Mouse (Mus musculus) heart, postnatal 0 days (tissue): ENCODE measurements around the gene Odaph. TPM values are rescaled to one million over a fixed set of nuclear protein-coding genes. Genes with fewer than 3 reads are reported as not detected.

Experiments
- ATAC-seq: fragments of 200-750 bp; cut with Nextera tagmentation; 2 replicates; pipeline ENCODE4 v1.8.0; 2017; ENCODE audit warnings: low read depth, moderate number of reproducible peaks, moderate library complexity; ENCODE audit not compliant: insufficient read depth
- DNase-seq: peaks from one replicate; pipeline ENCODE4 v3.0.0-alpha.2; 2016; ENCODE audit warnings: low spot score
- H3K27ac ChIP-seq: fragments of 300-500 bp; sonication (generic); 2 replicates; pipeline ENCODE4 v1.5.1; 2014; ENCODE audit warnings: low read depth, mild to moderate bottlenecking
- H3K27me3 ChIP-seq: fragments of 300-500 bp; sonication (generic); 2 replicates; pipeline ENCODE4 v1.6.1; 2014; ENCODE audit warnings: low read length, mixed read lengths; ENCODE audit not compliant: control insufficient read depth, insufficient read depth
- H3K36me3 ChIP-seq: fragments of 300-500 bp; sonication (generic); replicated peaks from 2 replicates; pipeline ENCODE4 v1.6.1; 2014; ENCODE audit warnings: low read length, mixed read lengths; ENCODE audit not compliant: control insufficient read depth, insufficient read depth
- H3K4me1 ChIP-seq: fragments of 300-500 bp; sonication (generic); 2 replicates; pipeline ENCODE4 v1.6.1; 2014; ENCODE audit warnings: antibody characterized with exemption; ENCODE audit not compliant: control insufficient read depth, insufficient read depth
- H3K4me2 ChIP-seq: fragments of 300-500 bp; sonication (generic); 2 replicates; pipeline ENCODE4 v1.6.1; 2014; ENCODE audit warnings: low read depth, mild to moderate bottlenecking, low read length, moderate library complexity
- H3K4me3 ChIP-seq: fragments of 300-500 bp; sonication (generic); 2 replicates; pipeline ENCODE4 v1.5.1; 2014; ENCODE audit warnings: low read depth, low read length
- H3K9ac ChIP-seq: fragments of 300-500 bp; sonication (generic); replicated peaks from 2 replicates; pipeline ENCODE4 v1.6.1; 2014; ENCODE audit warnings: low read depth, low read length, mixed read lengths
- H3K9me3 ChIP-seq: fragments of 300-500 bp; sonication (generic); replicated peaks from 2 replicates; pipeline ENCODE4 v1.6.1; 2016; ENCODE audit warnings: low read length; ENCODE audit not compliant: control insufficient read depth
- CTCF ChIP-seq: IDR thresholded peaks from 2 replicates; pipeline ENCODE4 v1.5.1; 2016; ENCODE audit warnings: antibody characterized with exemption, control low read depth, low read depth
- EP300 ChIP-seq: IDR thresholded peaks from 2 replicates; pipeline ENCODE4 v1.6.1; 2016; ENCODE audit warnings: antibody characterized with exemption, low read depth
- WGBS: fragments of 180-500 bp; shearing (Covaris S2); extraction: QIAGEN DNeasy Blood & Tissue Kit; methylation state at CpG from one replicate; pipeline ENCODE4 v1.1.7; 2014; 5-methylcytosine and 5-hydroxymethylcytosine counted together
- polyA plus RNA-seq: library from polyadenylated mRNA; unstranded; fragments of >200 nt; fragmentation: Nextera tagmentation; extraction: Ambion mirVana; gene quantifications from 2 replicates; pipeline ENCODE4 v1.2.1, GENCODE M21; 2015
- total RNA-seq: library from RNA; depleted of rRNA; stranded (reverse); fragments of >200 nt; gene quantifications from 2 replicates; pipeline ENCODE4 v1.2.3, GENCODE M21; 2014; ENCODE audit warnings: low replicate concordance

The Odaph gene
- total and polyA plus RNA-seq, 2 experiments from 2014 or later, result not detected

DNA sequence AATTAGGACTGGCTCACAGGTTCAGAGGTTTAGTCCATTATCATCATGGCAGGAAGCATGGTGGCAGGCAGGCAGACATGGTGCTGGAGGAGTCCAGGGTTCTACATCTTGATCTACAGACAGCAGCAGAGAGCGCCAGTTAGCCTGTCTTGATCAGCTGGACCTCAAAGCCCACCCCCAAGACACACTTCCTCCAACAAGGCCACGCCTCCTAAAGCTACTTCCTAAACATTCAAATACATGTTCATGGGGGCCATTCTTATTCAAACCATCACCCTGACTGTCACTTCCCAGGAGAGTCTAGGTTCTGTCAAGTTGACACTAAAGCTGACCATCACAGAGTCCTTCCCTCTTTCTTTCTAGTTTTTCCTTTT, 9.9 kb upstream of the Odaph start:
- H3K4me2 ChIP-seq, result no peak overlapping the region
- TF ChIP-seq EP300 (no peak), CTCF (no peak)
- WGBS, result 80% methylated on average over 2 of the region's 2 CpGs

DNA sequence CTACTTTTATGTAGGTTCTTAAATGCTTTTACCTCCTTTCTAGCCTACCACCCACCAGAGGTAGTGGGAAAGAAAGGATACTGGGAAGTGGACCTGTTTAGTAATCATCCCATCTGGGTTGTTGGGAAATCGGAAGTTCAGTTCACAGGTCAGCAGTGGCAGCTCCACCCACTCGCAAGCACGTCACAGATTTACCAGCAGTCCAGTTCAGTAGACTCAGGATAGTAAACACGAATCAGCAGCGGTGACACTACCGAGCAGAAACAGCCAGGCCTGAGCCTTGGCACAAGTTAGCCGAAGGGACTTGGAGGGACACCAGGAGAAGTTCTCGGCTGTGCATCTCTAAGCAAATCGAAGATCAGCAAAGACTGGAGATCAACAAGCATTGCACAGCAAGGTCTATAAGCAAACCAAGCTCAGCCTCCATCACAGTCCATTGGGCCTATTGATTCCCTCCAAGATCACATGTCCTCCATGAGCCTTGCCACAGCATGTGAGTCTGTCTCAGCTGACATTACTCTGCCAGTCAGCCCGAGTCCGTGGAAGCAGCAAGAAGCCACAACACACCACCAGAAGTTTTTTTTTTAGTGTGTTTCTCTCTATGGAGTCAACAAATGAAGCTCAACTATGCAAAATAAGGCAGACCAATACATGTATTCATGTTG, 6.0 kb upstream of the Odaph start:
- H3K9me3 ChIP-seq, result no peaks in the 10 kb centered on the region
- no peaks in the 10 kb centered on the region for H3K4me1 ChIP-seq
- 84% methylated on average over 11 of the region's 11 CpGs for WGBS
- no peaks in the 10 kb centered on the region for H3K36me3 ChIP-seq
- DNase-seq, result no peak
- H3K27ac ChIP-seq, result no peak overlapping the region
- no peak for TF ChIP-seq EP300
- TF ChIP-seq CTCF, result no peak
- H3K9ac ChIP-seq, result no peak overlapping the region
- H3K27me3 ChIP-seq, result no peaks in the 10 kb centered on the region
- H3K4me3 ChIP-seq, result no peak overlapping the region
- ATAC-seq, result no peak
- no peak overlapping the region for H3K4me2 ChIP-seq

More for the DNA sequence above, 9.9 kb upstream of the Odaph start:
- no peak for DNase-seq
- Histone ChIP-seq H3K27me3 (no peaks in the 10 kb centered on the region), H3K4me3 (no peak overlapping the region), H3K36me3 (0 out of 2 replicates have a peak, but pooled peaks cover 1% of the 10 kb centered on the region), H3K27ac (no peak overlapping the region), H3K4me1 (no peaks in the 10 kb centered on the region), H3K9ac (no peak overlapping the region), H3K9me3 (no peaks in the 10 kb centered on the region)
- ATAC-seq, result no peak

DNA sequence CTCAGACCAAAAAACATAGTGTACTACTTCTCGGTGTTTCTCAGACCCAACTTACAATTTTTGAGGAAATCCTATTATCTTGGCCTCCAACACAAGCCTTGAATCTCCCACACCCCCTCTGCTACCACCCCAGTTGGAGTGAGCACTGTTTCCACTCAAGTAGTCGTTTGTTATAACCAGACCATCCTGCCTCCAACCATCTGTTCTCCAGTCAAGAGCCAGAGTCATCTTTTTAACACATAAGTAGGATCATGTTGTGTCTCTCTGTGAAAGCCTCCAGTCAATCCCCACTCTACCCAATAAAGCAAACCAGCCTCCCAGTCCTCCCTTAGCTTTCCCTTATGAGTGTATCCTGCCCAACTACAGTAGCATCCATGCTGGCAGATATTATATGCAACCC, 3.8 kb upstream of the Odaph start:
- ATAC-seq, result no peak
- H3K9ac ChIP-seq, result no peak overlapping the region
- H3K27me3 ChIP-seq, result no peaks in the 10 kb centered on the region
- TF ChIP-seq CTCF (no peak), EP300 (no peak)
- WGBS, result 68% methylated on average over 2 of the region's 2 CpGs
- H3K4me1 ChIP-seq, result no peaks in the 10 kb centered on the region
- H3K9me3 ChIP-seq, result no peaks in the 10 kb centered on the region
- no peak overlapping the region for H3K4me3 ChIP-seq
- no peaks in the 10 kb centered on the region for H3K36me3 ChIP-seq
- H3K27ac ChIP-seq, result no peak overlapping the region
- no peak overlapping the region for H3K4me2 ChIP-seq
- DNase-seq, result no peak

DNA sequence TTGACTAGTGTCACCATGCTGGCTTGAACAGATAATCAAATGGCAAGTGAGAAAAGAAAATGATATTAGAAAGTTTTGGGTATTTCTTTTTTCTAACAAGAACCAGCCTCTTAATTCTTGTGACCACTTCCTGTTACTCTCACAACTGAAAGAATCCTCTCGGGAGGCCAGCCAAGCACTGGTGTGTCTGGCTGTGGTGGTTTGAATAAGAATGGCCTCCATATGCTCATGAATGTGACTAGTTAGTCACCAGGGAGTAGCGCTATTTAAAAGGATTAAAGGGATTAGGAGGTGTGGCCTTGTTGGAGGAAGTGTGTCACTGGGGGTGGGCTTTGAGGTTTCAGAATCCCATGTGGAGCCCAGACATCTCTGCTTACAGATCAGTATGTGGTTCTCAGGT, 1.6 kb upstream of the Odaph start:
- ATAC-seq, result no peak

DNA sequence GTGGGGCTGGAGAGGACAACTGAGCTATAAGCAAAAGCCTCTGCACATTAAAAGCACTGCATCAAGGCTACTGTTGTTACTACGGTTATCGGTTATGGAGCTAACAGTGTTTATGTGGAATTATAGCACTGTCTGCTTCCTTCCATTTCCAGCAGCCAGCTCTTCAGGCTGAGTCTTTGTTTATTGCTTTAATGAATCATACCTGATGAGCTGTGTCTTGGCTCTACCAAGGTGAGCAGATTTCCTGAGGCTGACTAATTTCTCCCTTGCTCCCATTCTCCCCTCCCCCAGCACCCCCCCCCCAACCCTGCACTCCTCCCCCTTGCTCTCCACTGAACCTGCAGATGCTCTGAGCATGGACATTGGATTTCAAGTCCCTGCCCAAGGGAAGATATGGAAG, 524 bp downstream of the Odaph start:
- H3K4me1 ChIP-seq, result no peaks in the 10 kb centered on the region
- ATAC-seq (no peak), DNase-seq (no peak)
- WGBS, result 78% methylated on average over 2 of the region's 2 CpGs
- H3K9me3 ChIP-seq, result no peaks in the 10 kb centered on the region
- H3K27me3 ChIP-seq, result no peaks in the 10 kb centered on the region
- no peaks in the 10 kb centered on the region for H3K36me3 ChIP-seq
- no peak for TF ChIP-seq CTCF
- TF ChIP-seq EP300, result no peak
- H3K4me2 ChIP-seq, result no peak overlapping the region
- no peak overlapping the region for H3K9ac ChIP-seq
- no peak overlapping the region for H3K4me3 ChIP-seq
- no peak overlapping the region for H3K27ac ChIP-seq

More for the DNA sequence above, 1.6 kb upstream of the Odaph start:
- no peak overlapping the region for H3K9ac ChIP-seq
- H3K36me3 ChIP-seq, result no peaks in the 10 kb centered on the region
- H3K4me1 ChIP-seq, result no peaks in the 10 kb centered on the region
- no peak for DNase-seq
- no peak overlapping the region for H3K4me3 ChIP-seq
- no peaks in the 10 kb centered on the region for H3K27me3 ChIP-seq
- no peak overlapping the region for H3K27ac ChIP-seq
- TF ChIP-seq CTCF, result no peak
- TF ChIP-seq EP300, result no peak
- WGBS, result 63% methylated on average over 2 of the region's 2 CpGs
- H3K9me3 ChIP-seq, result no peaks in the 10 kb centered on the region
- H3K4me2 ChIP-seq, result no peak overlapping the region

DNA sequence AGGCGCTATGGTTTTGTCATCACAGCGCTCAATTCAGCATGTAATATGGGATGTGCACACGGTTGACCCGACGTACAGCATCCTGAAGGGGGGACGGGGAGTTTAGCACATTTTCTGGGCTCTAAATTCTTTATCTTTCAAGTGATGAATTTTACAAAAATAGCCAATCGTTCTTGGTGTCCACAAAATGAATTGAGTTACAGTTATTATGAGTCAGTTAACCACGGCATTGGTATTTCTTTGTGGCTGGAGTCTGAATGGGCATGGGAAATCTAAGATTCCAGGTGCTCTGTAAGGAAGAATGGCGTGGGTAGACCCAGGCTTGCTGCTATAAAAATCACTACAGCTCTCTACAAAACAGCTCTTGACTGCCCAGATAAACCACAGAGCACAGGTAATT, 2.0 kb downstream of the Odaph start:
- no peak overlapping the region for H3K4me2 ChIP-seq
- no peak for TF ChIP-seq EP300
- TF ChIP-seq CTCF, result no peak
- no peak for DNase-seq

More for the DNA sequence above, 2.0 kb downstream of the Odaph start:
- H3K4me3 ChIP-seq, result no peak overlapping the region
- H3K27ac ChIP-seq, result no peak overlapping the region
- no peaks in the 10 kb centered on the region for H3K27me3 ChIP-seq
- no peak for ATAC-seq
- no peaks in the 10 kb centered on the region for H3K4me1 ChIP-seq
- 77% methylated on average over 9 of the region's 9 CpGs for WGBS
- H3K36me3 ChIP-seq, result no peaks in the 10 kb centered on the region
- H3K9ac ChIP-seq, result no peak overlapping the region
- H3K9me3 ChIP-seq, result no peaks in the 10 kb centered on the region
